Mouse (Mus musculus): ENCODE measurements around the gene Gm20388. TPM values are rescaled to one million over a fixed set of nuclear protein-coding genes. Genes with fewer than 3 reads are reported as not detected.
A peak's percentile ranks its signal among the peaks of the same experiment; 100 is the strongest.

The Gm20388 gene
- polyA plus RNA-seq, 1 experiment from 2014 or later = 4.4 TPM

DNA sequence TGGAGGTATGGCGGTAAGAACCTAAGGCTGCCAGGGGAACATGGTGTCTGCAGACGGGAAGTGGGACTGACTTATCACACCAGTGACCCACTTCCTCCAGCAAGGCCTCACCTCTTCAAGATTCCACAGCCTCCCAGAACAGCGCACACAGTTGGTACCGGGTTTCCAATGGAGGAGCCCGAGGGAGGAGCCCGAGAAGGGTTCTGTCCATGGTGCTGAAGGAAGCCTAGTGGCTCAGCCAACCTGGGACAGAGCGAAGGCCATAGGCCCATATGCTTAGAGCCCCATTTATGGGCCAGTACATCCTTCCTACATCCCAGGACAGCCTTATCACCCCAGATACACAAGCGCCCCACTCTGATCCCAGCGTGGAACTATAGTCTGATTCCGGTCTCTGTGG, 1850.8 kb downstream of the Gm20388 start:
- no peak for ATAC-seq
- Histone ChIP-seq H3K36me3 (0 out of 2 replicates have a peak, but pooled peaks cover 8% of the 10 kb centered on the region), H3K4me1 (replicated peaks) (peaks cover 15% of the 10 kb centered on the region; the same call in 1 of the 2 replicates), H3K4me3 (replicated peaks) (no peak overlapping the region), H3K27ac (no peak overlapping the region), H3K4me2 (replicated peaks) (no peak overlapping the region), H3K27me3 (no peaks in the 10 kb centered on the region; the same call in 1 of the 2 replicates), H3K9me3 (no peaks in the 10 kb centered on the region), H3K9ac (replicated peaks) (no peak overlapping the region)
- WGBS = 38% methylated on average over 10 of the region's 10 CpGs

DNA sequence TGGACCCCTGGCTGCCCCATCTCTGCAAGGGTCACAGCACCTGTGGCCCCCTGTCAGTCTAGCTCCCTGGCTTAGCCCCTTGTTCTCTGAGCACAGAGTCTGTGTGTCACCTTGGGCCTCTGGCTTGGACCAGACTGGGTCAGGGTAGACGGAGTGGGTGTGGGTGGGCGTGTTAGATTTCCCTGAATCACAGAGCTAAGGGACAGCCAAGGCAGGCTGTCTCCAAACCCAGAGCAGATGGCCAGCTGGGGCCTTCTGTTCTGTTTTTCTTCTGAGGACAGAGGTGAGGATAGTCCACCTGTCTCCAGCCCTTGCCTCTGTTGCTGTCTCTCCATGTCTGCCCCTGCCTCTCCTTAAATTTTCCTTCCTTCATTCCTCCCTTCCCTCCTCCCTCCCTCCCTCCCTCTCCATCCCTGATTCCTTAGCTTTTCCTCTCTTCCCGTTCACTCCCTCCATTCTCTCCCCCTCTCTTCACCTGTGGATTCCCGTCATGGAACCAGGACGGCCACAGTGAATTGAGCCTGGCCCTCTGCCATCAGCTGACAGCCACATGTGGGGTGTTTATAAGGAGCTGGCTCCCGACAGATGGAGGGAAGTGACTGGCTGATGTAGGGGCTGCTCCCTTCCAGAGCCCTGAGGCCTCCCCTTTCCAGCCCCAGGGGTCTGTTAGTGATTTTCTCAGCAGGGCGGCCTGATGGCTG, 1852.5 kb downstream of the Gm20388 start:
- Histone ChIP-seq H3K9ac (replicated peaks) (no peak overlapping the region), H3K36me3 (no peaks in the 10 kb centered on the region), H3K9me3 (no peaks in the 10 kb centered on the region), H3K4me3 (replicated peaks) (no peak overlapping the region), H3K4me1 (replicated peaks) (peaks cover 15% of the 10 kb centered on the region; the same call in 1 of the 2 replicates), H3K27me3 (no peaks in the 10 kb centered on the region; the same call in 1 of the 2 replicates), H3K4me2 (replicated peaks) (no peak overlapping the region), H3K27ac (peak overlapping the region; percentile 30; the same call in 1 of the 2 replicates)
- whole genome bisulfite sequencing = 57% methylated on average over 7 of the region's 7 CpGs
- peak; percentile 63 for ATAC-seq

DNA sequence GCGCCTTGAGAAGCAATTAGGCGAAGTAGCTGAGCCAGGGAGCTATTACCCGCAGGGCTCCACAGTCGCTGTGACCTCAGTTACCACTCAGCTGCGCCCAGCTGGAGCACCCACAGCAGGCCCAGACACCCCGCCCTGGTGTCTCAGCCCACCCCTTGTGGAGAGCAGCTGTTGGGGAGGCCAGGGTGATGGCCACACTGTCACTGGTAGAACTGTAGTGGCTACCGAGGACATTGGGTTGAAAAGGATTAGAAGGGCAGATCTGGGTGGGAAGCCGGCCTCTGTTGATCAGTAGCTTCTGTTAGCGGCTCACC, 1853.0 kb downstream of the Gm20388 start:
- Histone ChIP-seq H3K9ac (replicated peaks) (no peak overlapping the region), H3K27ac (peak overlapping the region; percentile 30; the same call in 1 of the 2 replicates), H3K9me3 (no peaks in the 10 kb centered on the region), H3K36me3 (no peaks in the 10 kb centered on the region), H3K27me3 (no peaks in the 10 kb centered on the region; the same call in 1 of the 2 replicates), H3K4me1 (replicated peaks) (peaks cover 15% of the 10 kb centered on the region; the same call in 1 of the 2 replicates), H3K4me2 (replicated peaks) (no peak overlapping the region), H3K4me3 (replicated peaks) (no peak overlapping the region)
- WGBS = 64% methylated on average over 9 of the region's 9 CpGs
- ATAC-seq = peak; percentile 24; the same call in 1 of the 2 replicates

DNA sequence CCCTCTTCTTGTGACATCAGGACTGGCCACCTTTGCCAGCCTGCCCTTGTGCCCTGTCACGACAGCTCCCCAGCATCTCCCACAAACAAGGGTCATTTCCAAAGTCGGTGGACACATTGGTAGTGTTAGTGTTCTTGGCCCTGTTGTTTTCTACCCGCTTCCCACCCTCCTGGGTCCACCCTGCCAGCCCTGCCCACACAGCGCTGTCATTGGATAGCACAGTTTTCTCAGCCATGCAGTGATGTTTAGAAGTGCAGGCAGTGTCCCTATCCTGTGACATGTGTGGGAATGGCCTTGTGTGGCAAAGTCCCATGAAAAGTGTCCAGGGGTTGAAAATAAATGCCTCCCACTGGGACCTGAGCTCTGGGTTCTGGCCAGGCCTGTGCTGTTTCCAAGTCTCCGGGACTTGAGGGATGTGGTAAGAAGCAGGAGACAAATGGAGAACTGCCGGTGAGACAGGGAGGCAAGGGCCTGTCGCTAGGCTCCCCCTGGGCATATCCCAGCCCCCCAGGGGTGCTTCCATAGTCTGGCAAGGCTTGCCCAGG, 1855.0 kb downstream of the Gm20388 start:
- WGBS = 82% methylated on average over 7 of the region's 7 CpGs
- Histone ChIP-seq H3K4me3 (replicated peaks) (no peak overlapping the region), H3K9ac (replicated peaks) (no peak overlapping the region), H3K27me3 (no peaks in the 10 kb centered on the region), H3K4me1 (replicated peaks) (peaks cover 28% of the 10 kb centered on the region), H3K36me3 (no peaks in the 10 kb centered on the region), H3K27ac (no peak overlapping the region), H3K4me2 (replicated peaks) (no peak overlapping the region), H3K9me3 (no peaks in the 10 kb centered on the region)
- ATAC-seq = no peak

DNA sequence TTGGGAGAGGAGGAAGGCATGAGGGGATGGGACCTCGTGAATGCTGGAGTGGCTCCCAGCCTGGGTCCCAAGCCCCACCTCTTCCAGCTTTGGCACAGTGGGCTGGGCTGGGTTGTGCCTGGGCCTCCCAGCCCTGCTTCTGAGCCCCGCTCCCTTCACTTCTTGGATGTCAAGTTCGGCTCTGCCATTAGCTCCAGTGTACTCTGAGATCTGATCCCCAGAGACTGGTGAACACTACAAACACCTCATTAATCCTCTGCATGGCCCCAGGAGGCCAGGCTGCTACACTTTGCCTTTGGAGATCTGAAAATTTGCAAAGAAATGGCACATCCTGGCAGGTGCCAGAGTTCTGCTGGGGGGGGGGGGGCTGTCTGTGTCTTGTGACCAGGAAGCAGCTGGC, 1858.5 kb downstream of the Gm20388 start:
- WGBS = 52% methylated on average over 3 of the region's 3 CpGs
- no peak for ATAC-seq

DNA sequence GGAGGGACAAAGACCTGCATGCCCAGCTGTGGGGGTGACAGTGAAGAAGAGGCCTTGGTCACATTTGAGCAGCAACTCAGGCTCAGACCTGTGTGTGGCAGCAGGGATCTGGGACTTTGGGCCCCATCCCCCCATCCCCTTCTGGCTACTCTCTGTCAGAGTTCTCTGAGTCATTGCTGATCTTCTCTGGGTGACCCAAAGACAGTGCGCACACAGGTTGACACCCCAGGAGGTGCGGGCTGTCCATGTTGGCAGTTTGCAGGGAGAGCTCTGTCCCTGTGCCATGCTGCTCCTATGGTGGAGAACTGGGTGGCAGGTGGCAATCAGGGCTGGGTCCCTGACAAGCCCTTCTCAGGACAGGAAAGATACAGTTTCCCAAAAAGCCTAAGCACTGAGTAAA, 1859.0 kb downstream of the Gm20388 start:
- H3K4me2 ChIP-seq (replicated peaks) = no peak overlapping the region
- no peak overlapping the region for H3K9ac ChIP-seq (replicated peaks)
- no peaks in the 10 kb centered on the region for H3K36me3 ChIP-seq
- 96% methylated on average over 2 of the region's 2 CpGs for WGBS
- no peaks in the 10 kb centered on the region for H3K27me3 ChIP-seq
- H3K27ac ChIP-seq = no peak overlapping the region
- H3K4me1 ChIP-seq (replicated peaks) = peaks cover 27% of the 10 kb centered on the region
- H3K9me3 ChIP-seq = no peaks in the 10 kb centered on the region
- H3K4me3 ChIP-seq (replicated peaks) = no peak overlapping the region
- ATAC-seq = no peak

More for the DNA sequence above, 1858.5 kb downstream of the Gm20388 start:
- Histone ChIP-seq H3K27ac (no peak overlapping the region), H3K4me3 (replicated peaks) (no peak overlapping the region), H3K27me3 (no peaks in the 10 kb centered on the region), H3K9ac (replicated peaks) (no peak overlapping the region), H3K4me1 (replicated peaks) (peaks cover 27% of the 10 kb centered on the region), H3K36me3 (no peaks in the 10 kb centered on the region), H3K9me3 (no peaks in the 10 kb centered on the region), H3K4me2 (replicated peaks) (no peak overlapping the region)

DNA sequence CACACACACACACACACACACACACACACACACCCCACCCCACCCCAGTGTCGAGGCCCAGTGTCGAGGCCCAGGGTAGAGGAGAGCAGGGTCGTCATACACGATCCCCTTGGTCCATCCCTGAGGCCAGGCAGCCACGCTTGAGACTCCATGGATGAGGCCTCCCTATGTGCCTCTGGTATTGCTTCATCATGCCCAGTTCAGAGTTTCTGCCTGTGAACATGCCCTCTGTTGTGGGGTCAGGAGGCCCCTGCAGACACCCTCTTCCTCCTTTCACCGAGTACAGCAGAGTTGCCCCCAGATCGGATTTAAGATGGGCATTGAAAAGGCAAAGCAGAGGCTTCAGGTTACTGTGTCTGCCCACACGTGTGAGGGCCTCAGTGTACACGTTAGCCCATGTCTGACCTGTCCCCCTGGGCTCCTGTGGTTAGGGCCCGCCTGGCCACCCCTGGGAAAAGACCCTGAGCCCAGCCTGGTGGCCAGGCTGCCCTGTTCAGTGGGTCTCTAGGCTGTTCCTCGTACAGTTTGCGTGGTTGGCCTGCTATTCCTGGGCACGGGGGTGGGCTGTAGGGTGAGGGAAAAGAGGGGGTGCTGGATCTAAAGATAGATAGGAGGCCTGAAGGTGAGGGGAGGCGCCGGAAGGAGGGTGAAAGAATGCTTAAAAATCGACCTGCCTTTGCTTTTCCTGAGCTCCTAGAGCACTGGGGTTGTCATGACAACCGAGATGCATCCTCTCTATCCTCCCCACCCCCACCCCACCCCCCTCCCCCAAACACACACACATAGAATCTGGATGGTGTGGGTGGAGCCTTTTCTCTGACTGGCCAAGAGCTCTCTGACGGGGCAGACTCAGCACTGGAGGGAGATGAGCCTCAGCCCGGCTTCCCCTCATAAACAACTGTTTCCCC, 1860.5 kb downstream of the Gm20388 start:
- Histone ChIP-seq H3K4me3 (replicated peaks) (no peak overlapping the region), H3K9ac (replicated peaks) (peak overlapping the region; percentile 41; the same call in 1 of the 2 replicates), H3K9me3 (no peaks in the 10 kb centered on the region), H3K4me1 (replicated peaks) (peaks cover 27% of the 10 kb centered on the region), H3K4me2 (replicated peaks) (peak overlapping the region; percentile 44), H3K36me3 (no peaks in the 10 kb centered on the region), H3K27me3 (no peaks in the 10 kb centered on the region), H3K27ac (peak overlapping the region; percentile 65)
- WGBS = 16% methylated on average over 19 of the region's 19 CpGs
- ATAC-seq = peak; percentile 86

DNA sequence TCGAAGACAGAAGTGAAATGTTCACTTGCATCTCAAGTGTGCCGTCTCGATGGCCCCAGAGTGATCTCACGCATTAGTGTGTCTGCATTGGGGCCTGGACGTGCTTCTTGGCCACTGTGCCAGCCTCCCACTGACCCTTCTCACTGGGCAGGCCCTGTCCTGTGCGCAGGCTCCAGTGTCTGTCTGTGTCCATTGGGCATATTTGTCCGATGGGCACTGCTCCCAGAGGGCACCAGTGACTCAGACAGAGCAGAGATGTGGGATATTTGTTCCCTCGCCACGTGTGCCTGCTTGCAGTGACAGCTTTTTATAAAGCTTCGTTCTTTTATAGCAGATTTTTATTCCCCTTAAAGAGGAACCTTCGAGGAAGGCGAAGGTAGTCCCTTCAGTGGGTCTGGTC, 1863.2 kb downstream of the Gm20388 start:
- H3K9me3 ChIP-seq = no peaks in the 10 kb centered on the region
- WGBS = 92% methylated on average over 12 of the region's 12 CpGs
- H3K4me2 ChIP-seq (replicated peaks) = no peak overlapping the region
- H3K9ac ChIP-seq (replicated peaks) = no peak overlapping the region
- H3K27me3 ChIP-seq = no peaks in the 10 kb centered on the region
- ATAC-seq = no peak
- H3K27ac ChIP-seq = no peak overlapping the region
- H3K4me1 ChIP-seq (replicated peaks) = peaks cover 27% of the 10 kb centered on the region
- no peaks in the 10 kb centered on the region for H3K36me3 ChIP-seq
- H3K4me3 ChIP-seq (replicated peaks) = no peak overlapping the region

DNA sequence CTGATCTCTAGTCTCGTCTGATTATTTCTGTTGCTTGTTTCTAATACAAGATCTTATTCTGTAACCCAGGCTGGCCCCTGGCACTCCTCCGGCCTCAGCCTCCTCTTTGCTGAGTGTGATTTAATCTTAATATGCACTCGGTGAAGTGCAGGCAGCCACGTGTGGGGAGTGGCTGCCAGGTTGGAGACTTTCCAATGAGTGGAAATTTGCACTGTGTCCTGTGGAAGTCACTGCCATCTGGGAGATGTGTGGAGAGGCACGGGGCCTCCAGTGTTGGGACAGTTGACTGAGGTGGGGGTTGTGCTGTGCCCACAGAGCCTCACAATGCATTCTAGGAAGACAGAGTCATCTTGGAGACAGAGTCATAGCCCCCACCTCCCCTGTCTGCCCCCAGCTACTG, 1871.9 kb downstream of the Gm20388 start:
- no peaks in the 10 kb centered on the region for H3K27me3 ChIP-seq
- no peak overlapping the region for H3K4me2 ChIP-seq (replicated peaks)
- WGBS = 82% methylated on average over 5 of the region's 5 CpGs
- no peak overlapping the region for H3K27ac ChIP-seq
- H3K9me3 ChIP-seq = no peaks in the 10 kb centered on the region
- H3K4me3 ChIP-seq (replicated peaks) = no peak overlapping the region
- H3K9ac ChIP-seq (replicated peaks) = no peak overlapping the region
- H3K4me1 ChIP-seq (replicated peaks) = no peaks in the 10 kb centered on the region; the same call in 1 of the 2 replicates
- no peak for ATAC-seq
- H3K36me3 ChIP-seq = peaks cover 10% of the 10 kb centered on the region; the same call in 1 of the 2 replicates

DNA sequence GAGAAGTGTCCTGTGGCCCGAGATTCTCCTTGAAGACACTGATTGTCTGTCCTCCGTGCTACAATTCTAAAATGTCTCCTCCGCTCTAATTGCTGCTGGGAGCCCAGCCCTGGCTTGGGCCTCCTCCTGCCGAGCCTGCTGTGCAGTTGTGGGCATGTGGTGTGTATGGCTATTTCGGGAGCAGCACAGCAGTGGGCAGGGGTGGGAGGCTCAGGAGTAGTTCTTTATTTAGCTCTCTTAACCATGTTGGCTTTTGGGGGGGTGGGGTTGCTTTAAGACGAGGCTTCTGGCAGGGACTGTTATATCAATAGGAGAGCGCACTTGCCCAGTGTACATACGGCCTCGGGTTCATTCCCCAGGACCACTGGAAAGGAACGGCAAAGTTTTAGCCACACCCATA, 1875.9 kb downstream of the Gm20388 start:
- no peak overlapping the region for H3K27ac ChIP-seq
- no peak overlapping the region for H3K4me3 ChIP-seq (replicated peaks)
- no peak for ATAC-seq
- H3K4me2 ChIP-seq (replicated peaks) = no peak overlapping the region
- H3K9ac ChIP-seq (replicated peaks) = no peak overlapping the region
- H3K4me1 ChIP-seq (replicated peaks) = no peaks in the 10 kb centered on the region
- H3K9me3 ChIP-seq = no peaks in the 10 kb centered on the region
- 68% methylated on average over 10 of the region's 10 CpGs for WGBS
- H3K27me3 ChIP-seq = no peaks in the 10 kb centered on the region
- H3K36me3 ChIP-seq = peaks cover 27% of the 10 kb centered on the region

DNA sequence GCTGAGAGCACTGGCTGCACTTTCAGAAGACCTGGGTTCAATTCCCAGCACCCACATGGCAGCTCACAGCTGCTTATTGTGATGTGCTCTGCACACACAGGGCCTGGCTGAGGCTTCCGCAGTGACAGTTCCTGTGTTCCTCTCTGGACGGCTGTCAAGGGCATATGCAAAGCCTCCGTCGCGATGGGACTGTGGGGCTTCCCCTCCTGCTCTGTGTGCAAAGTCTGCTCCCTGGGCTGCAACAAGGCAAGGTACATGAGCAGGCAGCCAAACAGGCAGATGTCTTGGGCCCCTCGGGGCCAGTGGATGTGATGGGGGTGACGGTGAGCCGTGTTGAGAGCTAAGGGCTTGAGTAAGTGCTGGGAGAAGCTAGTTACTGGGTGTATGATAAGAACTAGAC, 1878.1 kb downstream of the Gm20388 start:
- H3K4me1 ChIP-seq (replicated peaks) = no peaks in the 10 kb centered on the region
- peaks cover 39% of the 10 kb centered on the region for H3K36me3 ChIP-seq
- WGBS = 88% methylated on average over 8 of the region's 8 CpGs
- no peak overlapping the region for H3K4me3 ChIP-seq (replicated peaks)
- ATAC-seq = no peak
- H3K4me2 ChIP-seq (replicated peaks) = no peak overlapping the region
- no peaks in the 10 kb centered on the region for H3K27me3 ChIP-seq
- no peak overlapping the region for H3K9ac ChIP-seq (replicated peaks)
- no peaks in the 10 kb centered on the region for H3K9me3 ChIP-seq
- H3K27ac ChIP-seq = no peak overlapping the region

DNA sequence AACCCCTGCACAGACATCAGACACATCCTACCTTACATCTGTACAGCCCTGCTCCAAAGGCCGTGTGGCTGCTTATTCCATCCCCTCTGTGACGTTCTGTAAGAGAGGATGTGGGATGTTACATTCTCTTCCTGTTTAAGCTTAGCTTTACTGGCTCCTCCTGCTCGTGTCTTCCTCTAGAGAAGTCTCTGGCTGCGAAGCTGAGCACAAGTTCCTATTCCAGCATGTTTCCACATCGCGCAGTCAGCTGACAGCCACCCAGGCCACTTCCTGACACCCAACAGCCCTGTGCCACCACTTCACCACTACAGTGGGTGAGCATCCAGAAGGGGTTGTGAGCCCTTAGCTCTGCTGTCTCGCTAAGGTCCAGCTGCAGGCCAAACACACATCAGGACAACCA, 1881.5 kb downstream of the Gm20388 start:
- WGBS = 90% methylated on average over 7 of the region's 7 CpGs
- Histone ChIP-seq H3K4me2 (replicated peaks) (no peak overlapping the region), H3K9me3 (no peaks in the 10 kb centered on the region), H3K27ac (no peak overlapping the region), H3K4me1 (replicated peaks) (no peaks in the 10 kb centered on the region), H3K36me3 (peaks cover 61% of the 10 kb centered on the region), H3K9ac (replicated peaks) (no peak overlapping the region), H3K4me3 (replicated peaks) (no peak overlapping the region), H3K27me3 (no peaks in the 10 kb centered on the region)
- ATAC-seq = no peak

Data from midbrain, embryonic 13.5 days (tissue).